Mouse (Mus musculus) ovary, adult 10 weeks (tissue): ENCODE data around the gene Nme6. TPM values are rescaled to one million over a fixed set of nuclear protein-coding genes. Genes with fewer than 3 reads are reported as not detected.

ENCODE experiments used
- polyA plus RNA-seq: library from polyadenylated mRNA; stranded (reverse); fragments of 350-450 nt; fragmentation: Illumina TruSeq; extraction: RNeasy Lipid Tissue Mini Kit (QIAGEN cat#74804); gene quantifications from one replicate; pipeline ENCODE4 v1.2.3, GENCODE M21; 2014

Gene Nme6
- polyA plus RNA-seq = 3.1 TPM

DNA sequence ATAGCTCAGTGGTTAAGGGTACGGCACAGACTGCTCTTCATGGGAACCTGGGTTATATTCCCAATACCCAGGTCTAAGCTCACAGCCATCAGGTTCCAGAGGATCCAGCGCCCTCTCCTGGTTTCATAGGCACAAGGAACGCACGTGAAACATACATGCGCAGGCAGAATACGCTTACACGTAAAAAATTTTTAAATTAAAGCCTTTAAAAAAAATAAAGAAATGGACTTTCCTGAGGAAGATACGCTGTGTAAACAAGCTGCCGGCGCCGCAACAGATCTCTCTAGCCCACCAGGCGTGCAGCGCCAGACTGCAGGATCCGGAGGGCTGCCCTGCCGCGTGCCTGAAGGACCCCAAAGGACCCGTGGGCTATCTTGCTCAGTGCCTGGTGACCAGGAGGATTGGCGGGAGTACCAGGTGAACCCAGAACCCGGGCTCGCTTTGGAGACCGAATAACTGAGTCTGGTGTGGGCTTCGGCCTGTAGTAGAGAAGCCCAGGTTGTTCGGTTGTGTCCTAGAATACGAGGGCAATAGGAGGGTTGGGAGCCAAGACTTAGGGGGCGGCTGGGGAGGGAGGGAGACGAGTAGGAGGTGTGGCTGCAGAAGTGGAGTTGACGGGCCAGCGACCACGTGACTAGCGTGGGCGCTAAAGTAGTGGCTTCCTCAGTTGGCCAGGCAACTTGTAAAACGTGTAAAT, at the start of gene Nme6:
Gene Nme6 (plus strand): TSS at position 359 of the 697 bp plus-strand sequence.

DNA sequence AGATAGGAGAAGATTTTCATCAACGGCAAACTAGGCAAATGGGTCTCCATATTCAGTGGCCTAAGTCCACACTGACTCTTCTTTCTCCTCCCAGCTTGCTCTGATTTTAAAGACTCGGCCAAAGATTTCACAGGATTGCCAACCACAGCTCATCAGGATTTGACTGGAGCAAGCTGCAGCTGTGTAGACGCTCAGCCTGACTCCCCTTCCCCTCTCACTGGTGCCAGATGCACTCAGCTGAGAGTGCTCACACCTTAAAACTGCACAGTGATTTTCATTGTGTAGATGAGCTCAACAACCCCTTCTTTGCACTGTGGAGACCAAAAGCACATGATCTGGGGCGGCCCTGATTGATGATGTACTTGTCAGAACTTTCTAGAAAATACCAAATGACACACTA, 42.0 kb upstream of the Nme6 start, which contains the start of gene Fbxw27:
Gene Fbxw27 (minus strand): TSS at position 101 of the 400 bp plus-strand sequence.

DNA sequence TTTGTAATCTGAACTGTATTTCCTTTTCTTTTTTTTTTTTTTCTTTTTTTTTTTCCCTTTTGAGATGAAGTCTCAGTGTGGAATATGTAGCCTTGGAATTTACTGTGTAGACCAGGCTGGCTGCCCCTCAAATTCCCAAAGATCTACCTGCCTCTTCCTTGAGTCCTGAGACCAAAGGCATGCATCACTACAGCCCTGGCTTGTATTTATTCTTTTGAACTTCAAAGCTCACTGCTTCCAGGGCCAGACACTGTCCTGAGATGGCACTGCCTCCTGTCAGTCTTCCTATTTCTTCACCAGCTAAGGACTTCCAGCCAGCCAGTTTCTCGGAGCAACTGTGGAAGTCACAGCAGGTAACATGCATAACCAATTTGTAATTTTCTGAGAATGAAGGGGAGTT, 20.6 kb upstream of the Nme6 start, which contains the start of gene Spink8:
Gene Spink8 (plus strand): TSS at position 301 of the 400 bp plus-strand sequence.

DNA sequence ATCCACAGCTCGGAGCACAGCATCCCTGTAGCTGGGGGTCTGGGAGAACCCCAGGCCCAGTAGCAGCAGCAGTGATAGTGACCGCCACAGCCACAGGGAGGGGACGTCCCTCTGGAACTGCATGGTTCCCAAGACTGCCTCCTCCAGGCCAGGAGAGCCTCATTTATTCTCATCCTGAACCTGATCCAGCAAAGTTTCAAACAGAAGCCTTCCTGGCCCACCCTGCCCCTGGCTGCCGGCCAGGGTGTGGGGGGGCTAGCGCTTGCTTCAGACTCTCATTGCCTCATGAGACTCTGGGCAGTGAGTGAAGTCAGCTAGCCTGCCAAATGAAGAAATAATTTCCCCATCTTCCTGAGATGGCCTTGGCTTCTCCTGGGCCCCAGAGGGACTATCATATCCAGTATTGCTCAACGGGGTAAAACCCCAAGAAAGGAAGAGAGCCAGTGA, 16.8 kb downstream of the Nme6 start, which contains the start of gene Camp:
Gene Camp (minus strand): TSS at position 306 of the 447 bp plus-strand sequence.

DNA sequence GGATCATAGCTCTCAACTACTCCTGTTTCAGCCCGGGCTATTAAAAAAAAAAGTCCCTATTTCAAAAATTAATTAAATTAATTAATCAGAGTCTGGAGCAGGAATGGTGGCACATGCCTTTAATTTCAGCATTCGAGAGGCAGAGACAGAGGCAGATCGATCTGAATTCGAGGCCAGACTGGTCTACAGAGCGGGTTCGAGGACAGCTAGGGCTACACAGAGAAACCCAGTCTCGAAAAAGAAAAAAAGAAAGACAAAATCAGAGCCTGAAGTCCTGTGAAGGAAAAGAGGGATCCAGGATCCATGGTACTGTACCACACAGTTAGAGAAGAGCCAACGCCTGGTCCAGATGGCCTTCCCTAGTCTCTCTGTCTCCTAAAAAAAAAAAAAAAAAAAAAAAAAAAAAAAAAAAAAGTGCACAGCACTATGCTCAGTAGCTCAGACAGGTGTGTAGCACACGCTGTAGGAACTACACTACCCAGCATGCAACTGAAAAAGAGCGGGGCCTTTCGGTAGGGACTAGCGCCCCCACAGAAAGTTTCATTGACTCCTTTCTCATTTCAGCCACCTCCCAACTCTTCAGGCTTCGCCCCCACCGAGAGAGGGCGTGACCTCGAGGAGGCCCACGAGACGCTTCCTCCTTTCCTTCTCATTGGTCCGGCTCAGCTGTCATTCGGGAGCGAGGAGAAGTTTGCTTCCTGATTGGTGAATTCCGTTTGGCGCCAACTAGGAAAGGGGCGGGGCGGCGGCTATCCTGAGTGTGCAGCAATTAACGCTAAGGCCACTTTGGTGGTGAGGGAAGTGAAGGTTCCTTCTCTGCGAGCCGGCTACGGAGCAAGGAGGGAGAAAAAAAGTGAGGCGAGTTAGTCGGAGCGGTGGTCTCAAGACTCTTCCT, 42.5 kb downstream of the Nme6 start, which contains the start of gene Cdc25a:
Gene Cdc25a (plus strand): TSS at position 783 of the 895 bp plus-strand sequence.

Other genes with a start within 250 kb of the Nme6 start
- gene Fbxw24, start 206.7 kb upstream of the Nme6 start, polyA plus RNA-seq = 75.2 TPM
- gene Fbxw25, start 168.1 kb upstream of the Nme6 start, polyA plus RNA-seq = 2.7 TPM
- 51.3 TPM for gene Fbxw18, start 130.0 kb upstream of the Nme6 start, polyA plus RNA-seq
- 18.6 TPM for gene Fbxw26, start 86.7 kb upstream of the Nme6 start, polyA plus RNA-seq
- 9.7 TPM for gene Fbxw27, start 42.1 kb upstream of the Nme6 start, polyA plus RNA-seq
- 3.1 TPM for gene Spink8, start 20.5 kb upstream of the Nme6 start, polyA plus RNA-seq
- gene Camp, start 16.9 kb downstream of the Nme6 start, polyA plus RNA-seq = not detected
- gene Cdc25a, start 42.8 kb downstream of the Nme6 start, polyA plus RNA-seq = 27.1 TPM
- gene Map4, start 98.7 kb downstream of the Nme6 start, polyA plus RNA-seq = 50.9 TPM